Mouse (Mus musculus): Measurements from ENCODE around the gene Wfdc1.

- no peak for TF ChIP-seq CTCF (IDR thresholded peaks at IDR 0.05 in 2 of 3, conservative IDR thresholded peaks at IDR 0.05 in 1 of 3; ENCODE audit: control insufficient read depth in 1 of 3, insufficient read depth in 1 of 3, low read depth in 2 of 3, low read length in 3 of 3, poor library complexity in 1 of 3, severe bottlenecking in 1 of 3)
- TF ChIP-seq POLR2A (IDR thresholded peaks at IDR 0.05; ENCODE audit: control insufficient read depth in 1 of 2, insufficient read depth in 1 of 2, low read depth in 1 of 2, low read length in 2 of 2, poor library complexity in 1 of 2): no peak
- no peak for TF ChIP-seq POLR2AphosphoS5 (IDR thresholded peaks at IDR 0.05; ENCODE audit: borderline replicate concordance, low read depth, low read length)
- no peak for TF ChIP-seq ZC3H11A (IDR thresholded peaks at IDR 0.05; ENCODE audit: low read depth, low read length)
- no peak for TF ChIP-seq USF1 (IDR thresholded peaks at IDR 0.05; ENCODE audit: low read depth, low read length)
- no peak for TF ChIP-seq ZNF384 (IDR thresholded peaks at IDR 0.05; ENCODE audit: low read depth, low read length)
- TF ChIP-seq EP300 (IDR thresholded peaks at IDR 0.05; ENCODE audit: low read depth in 1 of 2, low read length in 2 of 2): no peak
- TF ChIP-seq MXI1 (IDR thresholded peaks at IDR 0.05; ENCODE audit: low read depth, low read length): no peak
- no peak for TF ChIP-seq MAZ (IDR thresholded peaks at IDR 0.05; ENCODE audit: low read depth, low read length)
- TF ChIP-seq GABPA (IDR thresholded peaks at IDR 0.05; ENCODE audit: low read depth, low read length): no peak
- no peak for TF ChIP-seq UBTF (IDR thresholded peaks at IDR 0.05; ENCODE audit: borderline replicate concordance, insufficient read depth, low read depth, low read length)
- no peak for TF ChIP-seq E2F4 (IDR thresholded peaks at IDR 0.05; ENCODE audit: borderline replicate concordance, low read depth, low read length)
- TF ChIP-seq ZMIZ1 (IDR thresholded peaks at IDR 0.05; ENCODE audit: low read depth, low read length): no peak
These were observed 38.4 kb upstream of the Wfdc1 start for GRCm38 (mm10) chr8:119627613-119628359.

Data from MEL (cell line).